Mouse (Mus musculus) left cerebral cortex, adult 9 months (tissue): Measurements from ENCODE around the gene Lrp11.
"Not testable (repeated sequence)": the region's sequence is repeated elsewhere in the genome, so short reads cannot be mapped to it uniquely, and the experiment has no call there.

Experiments
- DNase-seq, 2 experiments: peaks; one replicate each; pipeline ENCODE4 v3.0.0; 2022; ENCODE audit warnings: low spot score in 2 of 2

Lrp11 gene

GRCm38 (mm10) chr10:7589592-7590233, at the start of gene Lrp11:
Gene Lrp11, plus strand, starts transcription at chr10:7589800.
- DNase-seq = peak; percentile 59 to 85

- DNase-seq = peak in 1 of 2 experiments; percentile 60
Observed at GRCm38 (mm10) chr10:7578002-7578401, 11.6 kb upstream of the Lrp11 start.

DNA sequence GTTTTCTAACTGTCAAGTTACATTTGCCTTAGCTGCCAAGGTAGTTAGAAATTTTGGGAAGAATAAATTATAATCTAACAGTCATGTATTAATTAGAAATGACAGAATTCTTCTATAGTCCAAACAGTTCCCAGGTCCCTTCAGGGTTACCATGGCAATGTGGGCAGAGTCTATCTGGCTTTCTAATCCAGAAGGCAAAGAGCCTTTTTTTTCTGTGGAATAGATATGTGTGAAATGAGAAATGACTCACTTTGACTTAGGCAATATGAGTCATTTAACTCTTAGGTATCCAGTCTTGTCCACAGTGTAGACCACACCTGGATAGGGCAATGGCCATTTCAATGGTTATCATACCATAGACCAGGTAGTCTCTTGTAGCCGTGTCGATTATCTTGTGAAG, 8.2 kb upstream of the Lrp11 start:
- no peak for DNase-seq

- DNase-seq = no peak
Observed at GRCm38 (mm10) chr10:7582157-7582890, 7.3 kb upstream of the Lrp11 start.

DNA sequence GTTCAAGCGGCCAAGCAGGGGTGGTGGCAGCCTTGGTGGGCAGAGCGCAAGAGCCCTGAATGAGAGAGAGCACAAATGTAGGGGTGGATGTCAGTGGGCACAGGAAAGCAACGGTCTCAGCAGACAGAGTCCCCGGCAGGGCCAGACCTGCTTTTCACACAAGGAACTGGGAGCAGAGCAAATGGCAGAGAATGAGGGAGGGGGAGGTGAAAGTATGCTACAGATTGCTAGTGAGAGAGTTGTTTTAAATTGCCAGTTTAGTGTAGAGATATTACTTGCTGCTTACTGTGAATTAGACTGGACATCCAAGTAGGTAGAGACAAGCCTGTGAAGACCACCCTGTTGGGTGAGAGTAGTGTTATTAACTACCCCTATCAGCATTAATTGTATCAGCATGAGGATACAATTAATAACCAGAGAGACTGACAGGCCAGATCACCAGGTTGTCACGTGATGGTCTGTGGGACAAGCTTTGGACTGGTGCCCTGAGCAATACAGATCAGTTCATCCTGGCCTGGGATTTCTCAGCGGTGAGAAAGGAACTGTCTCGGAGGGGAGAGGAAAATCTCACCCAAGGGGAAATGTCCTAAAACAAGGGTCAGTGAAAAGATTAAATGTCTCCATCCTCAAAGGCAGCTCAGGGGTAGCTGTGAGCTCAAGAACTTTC, 6.6 kb upstream of the Lrp11 start:
- DNase-seq = no peak

DNA sequence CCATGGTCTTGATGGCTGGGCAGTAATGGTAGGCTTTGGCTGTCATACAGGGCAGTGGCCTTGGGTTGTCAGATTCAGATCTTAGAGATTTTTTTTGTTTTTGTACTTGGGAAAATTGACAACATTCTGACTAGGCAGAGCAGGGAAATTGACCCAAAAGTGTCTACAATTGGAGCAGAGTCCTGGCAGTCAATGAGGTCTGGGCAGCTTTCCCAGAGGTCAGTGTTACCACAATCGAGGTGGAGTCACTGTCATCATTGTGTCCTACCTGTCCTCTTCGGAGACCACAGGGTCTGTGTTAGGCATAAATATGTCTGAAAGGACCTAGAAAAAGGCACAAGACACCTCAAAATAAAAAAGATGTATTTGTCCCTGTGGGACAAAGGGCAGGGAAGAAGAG, 2.8 kb upstream of the Lrp11 start:
- no peak for DNase-seq

DNA sequence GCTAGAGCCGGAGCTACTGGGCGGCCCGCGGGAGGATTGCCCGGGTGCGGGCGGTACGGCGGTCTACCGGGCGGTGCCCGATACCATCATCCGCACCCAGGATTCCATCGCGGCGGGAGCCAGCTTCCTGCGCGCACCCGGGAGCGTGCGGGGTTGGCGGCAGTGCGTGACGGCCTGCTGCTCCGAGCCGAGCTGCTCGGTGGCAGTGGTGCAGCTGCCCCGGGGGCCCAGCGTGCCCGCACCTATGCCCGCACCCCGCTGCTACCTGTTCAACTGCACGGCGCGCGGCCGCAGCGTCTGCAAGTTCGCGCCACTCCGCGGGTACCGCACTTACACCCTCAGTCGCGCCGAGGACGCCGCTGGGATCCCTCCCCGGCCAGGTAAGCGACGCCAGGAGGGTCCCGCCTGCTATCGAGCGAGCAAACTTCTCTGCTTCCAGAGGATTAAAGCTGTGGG, 662 bp downstream of the Lrp11 start:
- no peak for DNase-seq

GRCm38 (mm10) chr10:7590792-7591191, 1.2 kb downstream of the Lrp11 start:
- DNase-seq = no peak

GRCm38 (mm10) chr10:7594797-7595196, 5.2 kb downstream of the Lrp11 start:
- DNase-seq = no peak

DNA sequence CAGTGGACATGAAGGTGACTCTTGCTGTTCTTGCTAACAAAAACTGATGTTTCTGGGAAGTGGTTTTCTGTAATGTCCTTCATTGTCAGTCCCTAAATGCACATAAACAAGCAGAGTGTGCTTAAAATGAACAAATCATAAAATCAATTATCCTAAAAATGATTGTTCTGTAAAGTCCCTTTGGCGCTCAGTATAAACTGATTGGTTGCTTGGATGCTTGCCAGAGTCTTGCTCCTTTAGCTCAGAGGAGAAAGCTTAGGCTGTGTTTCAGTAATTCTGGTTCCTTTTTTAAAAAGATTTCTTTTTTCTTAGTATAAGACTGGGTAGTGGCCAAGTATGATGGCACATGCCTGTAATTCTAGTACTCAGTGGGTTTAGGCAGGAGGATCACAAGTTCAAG, 6.7 kb downstream of the Lrp11 start:
- no peak for DNase-seq

DNA sequence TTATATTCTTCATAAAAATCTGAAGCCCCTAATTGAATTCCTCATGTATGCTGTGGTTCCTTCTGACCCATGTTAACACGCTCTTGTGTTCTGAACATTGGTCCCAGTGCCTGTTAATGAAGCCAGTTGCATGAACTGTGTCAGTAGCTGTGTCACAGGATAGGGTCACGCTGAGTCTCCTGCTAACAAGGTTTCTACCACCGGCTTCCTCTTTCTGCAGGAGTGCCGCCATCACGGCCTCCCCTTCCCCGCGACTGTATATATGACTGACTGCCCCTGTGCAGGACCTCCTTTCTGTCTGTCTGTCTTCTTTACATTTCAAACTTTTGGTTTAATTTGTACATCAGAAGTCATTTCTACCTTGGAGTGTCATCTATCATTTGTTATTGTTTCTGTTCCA, 8.6 kb downstream of the Lrp11 start:
- no peak for DNase-seq

DNA sequence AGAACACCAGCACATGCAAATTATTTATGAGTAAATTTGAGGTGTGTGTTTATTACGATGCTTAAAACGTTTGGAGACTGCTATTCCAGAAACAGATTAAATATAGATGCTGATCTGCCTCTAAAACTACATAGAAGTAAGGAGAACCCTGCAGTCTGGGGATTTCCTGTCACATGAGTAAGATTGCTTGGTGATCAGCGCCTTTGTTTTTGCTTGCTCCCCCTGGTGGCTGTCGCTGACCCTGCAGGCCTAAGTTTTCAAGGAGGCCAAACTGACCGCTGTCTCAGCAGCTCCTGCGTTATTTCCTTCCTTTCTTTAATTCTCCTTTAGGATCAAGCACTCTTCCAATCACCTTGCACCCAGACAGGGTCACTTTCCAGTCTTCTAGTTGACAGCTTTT, 11.0 kb downstream of the Lrp11 start:
- DNase-seq = peak in 1 of 2 experiments; percentile 83

- DNase-seq = peak; percentile 31 to 42
Observed at GRCm38 (mm10) chr10:7605168-7605567, 15.6 kb downstream of the Lrp11 start.

DNA sequence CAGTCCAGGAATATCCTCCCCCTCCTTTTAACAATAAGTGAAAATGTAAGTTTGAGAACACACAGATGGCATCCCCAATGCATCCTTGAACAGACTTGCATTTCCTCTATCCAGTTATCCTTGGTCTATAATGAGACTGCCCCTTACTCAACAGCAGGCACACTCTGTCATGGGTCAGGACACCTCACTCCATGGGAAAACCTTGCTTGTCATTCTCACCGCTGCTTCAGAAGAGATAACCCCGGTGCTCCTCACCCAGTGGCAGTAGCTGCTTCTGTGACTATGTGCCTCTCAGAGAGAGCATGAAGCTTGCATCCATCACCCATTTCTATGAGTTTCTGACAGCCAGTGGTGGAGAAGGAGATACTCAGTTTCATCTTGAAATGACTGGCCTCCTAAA, 16.8 kb downstream of the Lrp11 start:
- no peak for DNase-seq

DNA sequence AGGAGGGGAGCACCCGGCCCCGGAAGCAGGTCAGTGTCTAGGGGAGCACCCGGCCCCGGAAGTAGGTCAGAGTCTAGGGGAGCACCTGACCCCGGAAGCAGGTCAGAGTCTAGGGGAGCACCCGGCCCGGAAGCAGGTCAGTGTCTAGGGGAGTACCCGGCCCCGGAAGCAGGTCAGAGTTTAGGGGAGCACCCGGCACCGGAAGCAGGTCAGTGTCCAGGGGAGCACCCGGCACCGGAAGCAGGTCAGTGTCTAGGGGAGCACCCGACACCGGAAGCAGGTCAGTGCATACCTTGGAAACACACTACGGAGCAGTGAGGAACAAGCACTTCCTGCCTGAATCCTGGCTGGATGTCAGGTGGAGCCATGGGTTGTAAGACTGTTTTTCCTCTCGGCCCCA, 19.0 kb downstream of the Lrp11 start:
- no peak for DNase-seq

DNA sequence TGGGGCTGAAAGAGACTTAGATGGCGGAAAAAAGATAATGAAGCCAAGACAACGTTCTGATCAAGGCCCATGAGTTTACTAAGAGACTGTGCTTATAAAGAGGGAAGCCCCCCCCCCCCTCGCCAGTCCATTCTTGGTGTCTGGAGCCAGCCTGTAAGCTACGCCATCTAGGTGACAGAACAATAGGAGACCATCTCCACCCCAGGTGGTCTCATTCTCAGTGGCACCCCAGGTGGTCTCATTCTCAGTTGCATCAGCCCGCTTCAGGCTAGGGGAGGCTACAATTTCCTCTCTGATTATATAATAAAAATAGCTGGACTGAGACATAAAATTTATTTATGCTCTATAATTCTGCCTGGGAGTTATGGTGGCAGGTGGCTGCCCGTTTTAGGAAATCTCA, 22.0 kb downstream of the Lrp11 start:
- DNase-seq = no peak

DNA sequence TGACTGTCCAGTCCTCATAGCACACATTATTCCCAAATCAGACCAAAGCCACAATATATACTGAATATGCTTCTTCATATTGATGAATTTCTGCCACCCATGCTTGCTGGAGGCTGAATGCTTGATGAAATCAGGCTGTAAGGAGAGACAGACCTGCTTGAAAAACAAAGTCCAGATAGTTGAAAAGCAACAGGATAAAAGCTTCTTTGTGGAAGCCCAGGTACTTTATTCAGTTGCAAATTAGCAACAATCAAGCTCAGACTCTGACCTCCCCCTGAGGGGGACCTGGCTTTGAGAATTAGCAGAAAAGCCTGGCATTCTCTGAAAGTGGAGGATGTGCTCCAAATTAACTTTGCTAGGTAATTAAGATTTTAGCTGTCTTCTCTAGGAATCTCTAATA, 22.6 kb downstream of the Lrp11 start:
- not testable (repeated sequence) for DNase-seq

GRCm38 (mm10) chr10:7614834-7615233, 25.2 kb downstream of the Lrp11 start:
- no peak for DNase-seq

- DNase-seq = not testable (repeated sequence)
Observed at GRCm38 (mm10) chr10:7617146-7617545, 27.5 kb downstream of the Lrp11 start.

DNA sequence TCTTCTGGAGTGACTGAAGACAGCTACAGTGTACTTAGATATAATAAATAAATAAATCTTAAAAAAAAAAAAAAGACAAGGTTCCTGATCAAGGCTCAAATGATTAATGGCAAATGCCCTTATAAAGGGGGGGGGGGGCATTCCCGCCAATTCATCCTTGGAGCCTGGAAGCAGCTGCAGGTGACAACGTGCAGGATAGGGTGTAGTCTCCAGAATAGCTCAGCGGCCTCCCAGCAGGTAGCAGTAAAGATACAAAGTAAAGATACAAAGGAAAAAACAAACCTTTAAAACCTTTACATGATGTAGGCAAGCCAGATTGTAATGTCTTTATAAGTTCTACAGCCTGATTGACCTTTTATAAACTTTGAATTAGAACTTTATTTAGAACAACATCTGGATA, 28.0 kb downstream of the Lrp11 start:
- not testable (repeated sequence) for DNase-seq

DNA sequence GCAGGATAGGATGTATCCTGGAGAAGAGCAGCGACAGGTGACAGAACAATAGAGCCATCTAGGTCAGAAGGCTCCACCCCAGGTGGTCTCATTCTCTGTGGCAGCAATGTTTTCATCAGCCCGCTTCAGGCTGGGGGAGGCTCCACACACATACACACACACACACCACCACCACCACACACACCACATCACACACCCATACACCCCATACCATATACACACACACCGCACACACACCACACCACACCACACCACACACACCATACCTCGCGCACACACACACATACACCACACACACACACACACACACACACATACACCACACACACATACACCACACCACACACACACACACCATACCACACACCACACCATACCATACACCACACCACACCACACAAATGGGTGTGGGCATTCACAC, 30.2 kb downstream of the Lrp11 start:
- no peak for DNase-seq

DNA sequence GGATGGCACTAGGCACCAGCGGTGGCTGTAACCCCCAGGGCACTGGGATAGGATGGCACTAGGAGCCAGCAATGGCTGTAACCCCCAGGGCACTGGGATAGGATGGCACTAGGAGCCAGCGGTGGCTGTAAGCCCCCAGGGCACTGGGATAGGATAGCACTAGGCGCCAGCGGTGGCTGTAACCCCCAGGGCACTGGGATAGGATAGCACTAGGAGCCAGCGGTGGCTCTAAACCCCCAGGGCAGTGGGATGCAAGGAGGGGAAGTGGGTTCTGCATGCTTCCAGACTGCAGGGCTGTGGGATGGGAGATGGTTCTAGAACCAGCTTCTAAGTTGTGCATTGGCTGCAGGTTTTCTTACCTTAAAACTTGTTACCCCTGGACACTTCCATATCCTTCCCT, 31.1 kb downstream of the Lrp11 start:
- no peak for DNase-seq

DNA sequence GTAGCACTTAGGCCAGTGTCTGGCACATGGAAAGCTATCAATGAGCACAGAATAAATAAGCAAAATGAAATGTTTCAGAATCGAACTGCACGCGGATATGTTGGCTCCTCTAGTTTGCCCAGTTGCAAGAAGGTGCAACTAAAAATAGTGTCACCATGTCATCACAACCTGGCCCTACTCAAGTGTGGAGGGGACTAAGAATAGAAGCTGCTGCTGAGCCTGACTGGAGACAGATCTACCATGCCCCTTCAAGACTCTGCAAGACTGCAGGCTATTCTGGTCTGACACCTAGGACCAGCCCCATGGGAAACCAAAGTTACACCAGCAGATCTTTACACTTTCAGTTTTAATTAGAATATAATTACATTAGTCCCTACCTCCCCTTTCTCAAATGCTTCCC, 32.8 kb downstream of the Lrp11 start:
- no peak for DNase-seq
